Mouse (Mus musculus) limb, embryonic 10.5 days (tissue): Measurements from ENCODE around the gene Cyba. TPM values are rescaled to one million over a fixed set of nuclear protein-coding genes. Genes with fewer than 3 reads are reported as not detected.

ENCODE experiments used
- DNase-seq: peaks from one replicate; pipeline ENCODE4 v3.0.0-alpha.2; 2017; ENCODE audit warnings: low spot score
- H3K27ac ChIP-seq: fragments of 300-500 bp; sonication (generic); 2 replicates; pipeline ENCODE4 v1.5.1; 2016; ENCODE audit warnings: mild to moderate bottlenecking
- H3K27me3 ChIP-seq: fragments of 300-500 bp; sonication (generic); 2 replicates; pipeline ENCODE4 v1.6.1; 2016; ENCODE audit warnings: low read depth, mild to moderate bottlenecking; ENCODE audit not compliant: poor library complexity, severe bottlenecking
- H3K36me3 ChIP-seq: fragments of 300-500 bp; sonication (generic); 2 replicates; pipeline ENCODE4 v1.6.1; 2016; ENCODE audit warnings: mild to moderate bottlenecking, moderate library complexity
- H3K4me1 ChIP-seq: fragments of 300-500 bp; sonication (generic); 2 replicates; pipeline ENCODE4 v1.6.1; 2016
- H3K4me3 ChIP-seq: fragments of 300-500 bp; sonication (generic); 2 replicates; pipeline ENCODE4 v1.5.1; 2016; ENCODE audit warnings: mild to moderate bottlenecking, moderate library complexity
- H3K9me3 ChIP-seq: fragments of 300-500 bp; sonication (generic); replicated peaks from 2 replicates; pipeline ENCODE4 v1.6.1; 2016; ENCODE audit warnings: mild to moderate bottlenecking
- WGBS: fragments of 180-500 bp; shearing (Covaris S2); methylation state at CpG from one replicate; pipeline ENCODE4 v1.1.7; 2016; 5-methylcytosine and 5-hydroxymethylcytosine counted together
- microRNA-seq: library from miRNA; unstranded; fragments of <30 nt; microRNA quantifications from one replicate; pipeline ENCODE4, GENCODE M21; 2017
- polyA plus RNA-seq: library from polyadenylated mRNA; unstranded; fragments of >200 nt; fragmentation: Nextera tagmentation; extraction: Ambion mirVana; gene quantifications from 2 replicates; pipeline ENCODE4 v1.2.1, GENCODE M21; 2016

The Cyba gene
- polyA plus RNA-seq, 1 experiment from 2014 or later, result 82.8 TPM

GRCm38 (mm10) chr8:122393717-122394116 is 39.0 kb downstream of the Cyba start:
- DNase-seq, result no peak
- H3K4me3 ChIP-seq, result no peak overlapping the region
- H3K9me3 ChIP-seq, result no peaks in the 10 kb centered on the region
- peaks cover 93% of the 10 kb centered on the region for H3K36me3 ChIP-seq
- H3K27ac ChIP-seq, result no peak overlapping the region
- no peaks in the 10 kb centered on the region for H3K27me3 ChIP-seq
- H3K4me1 ChIP-seq, result no peaks in the 10 kb centered on the region

GRCm38 (mm10) chr8:122390758-122391157 is 42.0 kb downstream of the Cyba start:
- no peaks in the 10 kb centered on the region for H3K4me1 ChIP-seq
- H3K27me3 ChIP-seq, result no peaks in the 10 kb centered on the region
- no peaks in the 10 kb centered on the region for H3K9me3 ChIP-seq
- 91% methylated on average over 3 of the region's 3 CpGs for WGBS
- H3K4me3 ChIP-seq, result no peak overlapping the region
- DNase-seq, result no peak
- H3K36me3 ChIP-seq, result peaks cover 97% of the 10 kb centered on the region
- no peak overlapping the region for H3K27ac ChIP-seq

GRCm38 (mm10) chr8:122389357-122389756 is 43.4 kb downstream of the Cyba start:
- Histone ChIP-seq H3K27ac (no peak overlapping the region), H3K4me3 (no peak overlapping the region), H3K27me3 (no peaks in the 10 kb centered on the region), H3K36me3 (peaks cover 97% of the 10 kb centered on the region), H3K9me3 (no peaks in the 10 kb centered on the region), H3K4me1 (no peaks in the 10 kb centered on the region)
- no peak for DNase-seq
- 89% methylated on average over 3 of the region's 3 CpGs for WGBS

GRCm38 (mm10) chr8:122383039-122383438 is 49.7 kb downstream of the Cyba start:
- WGBS, result 87% methylated on average over 4 of the region's 4 CpGs

GRCm38 (mm10) chr8:122376365-122377231 is 56.1 kb downstream of the Cyba start, which contains the start of gene Zc3h18:
TSS of gene Zc3h18 (plus strand) at chr8:122376609.
- Histone ChIP-seq H3K27ac (peak within 1 kb of the TSS; percentile 95), H3K27me3 (no peaks in the 10 kb centered on the region), H3K9me3 (no peaks in the 10 kb centered on the region), H3K4me1 (peaks cover 25% of the 10 kb centered on the region), H3K4me3 (peak within 1 kb of the TSS; percentile 94), H3K36me3 (peaks cover 34% of the 10 kb centered on the region)
- peak; percentile 100 for DNase-seq
- under 1% methylated on average over 107 of the region's 107 CpGs for WGBS

More at GRCm38 (mm10) chr8:122383039-122383438, 49.7 kb downstream of the Cyba start:
- Histone ChIP-seq H3K36me3 (peaks cover 93% of the 10 kb centered on the region), H3K4me1 (peaks cover 5% of the 10 kb centered on the region; the same call in 1 of the 2 replicates), H3K4me3 (no peak overlapping the region), H3K27ac (no peak overlapping the region), H3K9me3 (no peaks in the 10 kb centered on the region), H3K27me3 (no peaks in the 10 kb centered on the region)
- no peak for DNase-seq

GRCm38 (mm10) chr8:122375751-122376364 is 56.9 kb downstream of the Cyba start:
- peak overlapping the region; percentile 94 for H3K4me3 ChIP-seq
- peaks cover 28% of the 10 kb centered on the region for H3K36me3 ChIP-seq
- H3K27ac ChIP-seq, result peak overlapping the region; percentile 95
- H3K4me1 ChIP-seq, result peaks cover 25% of the 10 kb centered on the region
- no peak for DNase-seq
- H3K9me3 ChIP-seq, result no peaks in the 10 kb centered on the region
- H3K27me3 ChIP-seq, result no peaks in the 10 kb centered on the region
- 32% methylated on average over 13 of the region's 13 CpGs for WGBS

- H3K4me1 ChIP-seq, result peaks cover 25% of the 10 kb centered on the region
- peaks cover 23% of the 10 kb centered on the region for H3K36me3 ChIP-seq
- no peak overlapping the region for H3K27ac ChIP-seq
- H3K4me3 ChIP-seq, result peak overlapping the region; percentile 94; the same call in 1 of the 2 replicates
- 92% methylated on average over 7 of the region's 7 CpGs for WGBS
- no peak for DNase-seq
- H3K9me3 ChIP-seq, result no peaks in the 10 kb centered on the region
- no peaks in the 10 kb centered on the region for H3K27me3 ChIP-seq
Measured at GRCm38 (mm10) chr8:122375320-122375719, 57.4 kb downstream of the Cyba start.

Small RNA genes within 50 kb of the gene (microRNA-seq; reads per million reads assigned to microRNA genes)
- gene Gm24366, result not detected

Other genes with a start within 250 kb of the Cyba start
- gene Zfpm1, start 150.8 kb downstream of the Cyba start, polyA plus RNA-seq, result 1.3 and 1.5 TPM in 2 replicates
- gene Trhr2, start 72.2 kb downstream of the Cyba start, polyA plus RNA-seq, result not detected in 2 replicates
- 84.2 and 86.1 TPM in 2 replicates for gene Zc3h18, start 56.3 kb downstream of the Cyba start, polyA plus RNA-seq
- gene Il17c, start 10.9 kb downstream of the Cyba start, polyA plus RNA-seq, result 0.28 TPM in 1 of 2 replicates, not detected in the other
- 64.6 and 64.9 TPM in 2 replicates for gene Mvd, start 10.5 kb upstream of the Cyba start, polyA plus RNA-seq
- not detected in 2 replicates for gene Snai3, start 27.8 kb upstream of the Cyba start, polyA plus RNA-seq
- gene Rnf166, start 43.1 kb upstream of the Cyba start, polyA plus RNA-seq, result 33.1 and 41.4 TPM in 2 replicates
- gene Ctu2, start 43.2 kb upstream of the Cyba start, polyA plus RNA-seq, result 80.3 and 81.8 TPM in 2 replicates
- 10.7 and 11.8 TPM in 2 replicates for gene Piezo1, start 118.4 kb upstream of the Cyba start, polyA plus RNA-seq
- 68.9 and 75.6 TPM in 2 replicates for gene Cdt1, start 135.1 kb upstream of the Cyba start, polyA plus RNA-seq
- 285 and 308 TPM in 2 replicates for gene Aprt, start 144.0 kb upstream of the Cyba start, polyA plus RNA-seq
- 4.0 and 5.7 TPM in 2 replicates for gene Galns, start 178.5 kb upstream of the Cyba start, polyA plus RNA-seq
- gene Trappc2l, start 178.7 kb upstream of the Cyba start, polyA plus RNA-seq, result 49.4 and 51.5 TPM in 2 replicates
- gene Pabpn1l, start 189.8 kb upstream of the Cyba start, polyA plus RNA-seq, result not detected in 2 replicates